Mouse (Mus musculus): Measurements from ENCODE around the gene Tspyl3.

The Tspyl3 gene

GRCm38 (mm10) chr2:153227959-153228358 lies 2.7 kb upstream of the Tspyl3 start:
- DNase-seq: no peak

GRCm38 (mm10) chr2:153225595-153225953 lies 333 bp upstream of the Tspyl3 start:
- DNase-seq: no peak

- no peak for DNase-seq
Measured at GRCm38 (mm10) chr2:153222566-153222965, 2.7 kb downstream of the Tspyl3 start.

- DNase-seq: no peak
Measured at GRCm38 (mm10) chr2:153222130-153222529, 3.1 kb downstream of the Tspyl3 start.

GRCm38 (mm10) chr2:153221620-153222019 lies 3.6 kb downstream of the Tspyl3 start:
- DNase-seq: no peak

GRCm38 (mm10) chr2:153218516-153218915 lies 6.7 kb downstream of the Tspyl3 start:
- DNase-seq: no peak

- no peak for DNase-seq
Measured at GRCm38 (mm10) chr2:153217826-153218340, 7.4 kb downstream of the Tspyl3 start.

- peak; percentile 36 for DNase-seq
Measured at GRCm38 (mm10) chr2:153215421-153215820, 9.8 kb downstream of the Tspyl3 start.

- no peak for DNase-seq
Measured at GRCm38 (mm10) chr2:153214771-153215259, 10.4 kb downstream of the Tspyl3 start.

GRCm38 (mm10) chr2:153213351-153213750 lies 11.9 kb downstream of the Tspyl3 start:
- DNase-seq: no peak

GRCm38 (mm10) chr2:153211451-153211850 lies 13.8 kb downstream of the Tspyl3 start:
- DNase-seq: no peak

- no peak for DNase-seq
Measured at GRCm38 (mm10) chr2:153209286-153209685, 16.0 kb downstream of the Tspyl3 start.

GRCm38 (mm10) chr2:153208149-153208548 lies 17.1 kb downstream of the Tspyl3 start:
- DNase-seq: no peak

GRCm38 (mm10) chr2:153202766-153203165 lies 22.5 kb downstream of the Tspyl3 start:
- DNase-seq: no peak

GRCm38 (mm10) chr2:153199114-153199513 lies 26.1 kb downstream of the Tspyl3 start:
- no peak for DNase-seq

- no peak for DNase-seq
Measured at GRCm38 (mm10) chr2:153198485-153198884, 26.8 kb downstream of the Tspyl3 start.

GRCm38 (mm10) chr2:153194255-153194654 lies 31.0 kb downstream of the Tspyl3 start:
- no peak for DNase-seq

- DNase-seq: no peak
Measured at GRCm38 (mm10) chr2:153191242-153191641, 34.0 kb downstream of the Tspyl3 start.

GRCm38 (mm10) chr2:153187848-153188247 lies 37.4 kb downstream of the Tspyl3 start:
- DNase-seq: no peak

GRCm38 (mm10) chr2:153186176-153186591 lies 39.1 kb downstream of the Tspyl3 start:
- DNase-seq: no peak

GRCm38 (mm10) chr2:153179961-153180360 lies 45.3 kb downstream of the Tspyl3 start:
- DNase-seq: no peak

- DNase-seq: no peak
Measured at GRCm38 (mm10) chr2:153179126-153179860, 45.9 kb downstream of the Tspyl3 start.

GRCm38 (mm10) chr2:153177188-153177587 lies 48.1 kb downstream of the Tspyl3 start:
- DNase-seq: no peak

GRCm38 (mm10) chr2:153175995-153176570 lies 49.2 kb downstream of the Tspyl3 start:
- DNase-seq: no peak

All from retina, postnatal 1 day (tissue).